Mouse (Mus musculus): ENCODE measurements around the gene Nkx2-2.
"Not testable (repeated sequence)": the region's sequence is repeated elsewhere in the genome, so short reads cannot be mapped to it uniquely, and the experiment has no call there.

Nkx2-2 gene

GRCm38 (mm10) chr2:147181926-147182708, 11.9 kb downstream of the Nkx2-2 start:
- in situ Hi-C loops (cut with MboI), result loop anchor here (25.0 kb wide), 1 partner anchor 570 kb away; no protein-coding TSS in a partner anchor

GRCm38 (mm10) chr2:147181304-147181665, 12.8 kb downstream of the Nkx2-2 start:
- in situ Hi-C loops (cut with MboI), result loop anchor here (25.0 kb wide), 1 partner anchor 569 kb away; no protein-coding TSS in a partner anchor

- in situ Hi-C loops (cut with MboI), result loop anchor here (25.0 kb wide), 1 partner anchor 568 kb away; no protein-coding TSS in a partner anchor
These were observed 13.3 kb downstream of the Nkx2-2 start for GRCm38 (mm10) chr2:147180649-147181303.

GRCm38 (mm10) chr2:147178091-147179059, 15.7 kb downstream of the Nkx2-2 start:
- in situ Hi-C loops (cut with MboI), result loop anchor here (5.0 to 25.0 kb wide), 2 partner anchors 221 to 566 kb away; no protein-coding TSS in a partner anchor

- in situ Hi-C loops (cut with MboI), result loop anchor here (5.0 to 25.0 kb wide), 2 partner anchors 220 to 565 kb away; no protein-coding TSS in a partner anchor
These were observed 16.4 kb downstream of the Nkx2-2 start for GRCm38 (mm10) chr2:147177672-147178071.

GRCm38 (mm10) chr2:147175296-147175695, 18.7 kb downstream of the Nkx2-2 start:
- in situ Hi-C loops (cut with MboI), result loop anchor here (5.0 to 25.0 kb wide), 2 partner anchors 218 to 563 kb away; no protein-coding TSS in a partner anchor

- in situ Hi-C loops (cut with MboI), result no loop called here
These were observed 20.3 kb downstream of the Nkx2-2 start for GRCm38 (mm10) chr2:147173751-147174150.

GRCm38 (mm10) chr2:147170538-147170937, 23.5 kb downstream of the Nkx2-2 start:
- in situ Hi-C loops (cut with MboI), result not testable (repeated sequence)

- in situ Hi-C loops (cut with MboI), result no loop called here
These were observed 28.2 kb downstream of the Nkx2-2 start for GRCm38 (mm10) chr2:147165863-147166262.

- in situ Hi-C loops (cut with MboI), result no loop called here
These were observed 28.7 kb downstream of the Nkx2-2 start for GRCm38 (mm10) chr2:147165376-147165775.

GRCm38 (mm10) chr2:147152543-147152942, 41.5 kb downstream of the Nkx2-2 start:
- in situ Hi-C loops (cut with MboI), result no loop called here

Data from mature B cell (primary cell).